Mouse (Mus musculus): ENCODE results near the gene Dock9. TPM values are rescaled to one million over a fixed set of nuclear protein-coding genes. Genes with fewer than 3 reads are reported as not detected.

Gene Dock9
- polyA plus RNA-seq, 1 experiment from 2014 or later, result 17.0 TPM

- WGBS, result 86% methylated on average over 12 of the region's 12 CpGs
- no peak overlapping the region for H3K27ac ChIP-seq
- H3K4me3 ChIP-seq (replicated peaks), result no peak overlapping the region
- no peak overlapping the region for H3K4me2 ChIP-seq (replicated peaks)
- H3K36me3 ChIP-seq, result no peaks in the 10 kb centered on the region
- H3K4me1 ChIP-seq (replicated peaks), result peaks cover 14% of the 10 kb centered on the region; the same call in 1 of the 2 replicates
- H3K9me3 ChIP-seq, result no peaks in the 10 kb centered on the region
- no peak overlapping the region for H3K9ac ChIP-seq
- ATAC-seq, result no peak
- H3K27me3 ChIP-seq (replicated peaks), result no peaks in the 10 kb centered on the region
These were observed 10.2 kb downstream of the Dock9 start for GRCm38 (mm10) chr14:121787430-121787829.

- no peaks in the 10 kb centered on the region for H3K9me3 ChIP-seq
- no peak for ATAC-seq
- H3K27me3 ChIP-seq (replicated peaks), result no peaks in the 10 kb centered on the region
- H3K4me2 ChIP-seq (replicated peaks), result no peak overlapping the region
- H3K4me3 ChIP-seq (replicated peaks), result no peak overlapping the region
- 68% methylated on average over 12 of the region's 12 CpGs for WGBS
- H3K36me3 ChIP-seq, result no peaks in the 10 kb centered on the region
- peaks cover 16% of the 10 kb centered on the region; the same call in 1 of the 2 replicates for H3K4me1 ChIP-seq (replicated peaks)
- no peak overlapping the region for H3K27ac ChIP-seq
- no peak overlapping the region for H3K9ac ChIP-seq
These were observed 10.7 kb downstream of the Dock9 start for GRCm38 (mm10) chr14:121786900-121787299.

- no peak overlapping the region for H3K4me3 ChIP-seq (replicated peaks)
- H3K9ac ChIP-seq, result no peak overlapping the region
- no peaks in the 10 kb centered on the region for H3K9me3 ChIP-seq
- peaks cover 23% of the 10 kb centered on the region for H3K4me1 ChIP-seq (replicated peaks)
- no peaks in the 10 kb centered on the region for H3K27me3 ChIP-seq (replicated peaks)
- H3K27ac ChIP-seq, result no peak overlapping the region
- H3K4me2 ChIP-seq (replicated peaks), result no peak overlapping the region
- WGBS, result 65% methylated on average over 1 of the region's 1 CpGs
- no peak for ATAC-seq
- H3K36me3 ChIP-seq, result no peaks in the 10 kb centered on the region
These were observed 12.2 kb downstream of the Dock9 start for GRCm38 (mm10) chr14:121785394-121785793.

GRCm38 (mm10) chr14:121780942-121781531 lies 16.6 kb downstream of the Dock9 start:
- Histone ChIP-seq H3K27ac (peak overlapping the region; percentile 88), H3K36me3 (no peaks in the 10 kb centered on the region), H3K4me1 (replicated peaks) (peaks cover 25% of the 10 kb centered on the region), H3K4me2 (replicated peaks) (peak overlapping the region; percentile 14; the same call in 1 of the 2 replicates), H3K4me3 (replicated peaks) (no peak overlapping the region), H3K27me3 (replicated peaks) (no peaks in the 10 kb centered on the region), H3K9me3 (no peaks in the 10 kb centered on the region), H3K9ac (peak overlapping the region; percentile 23; the same call in 1 of the 2 replicates)
- WGBS, result 25% methylated on average over 12 of the region's 12 CpGs
- ATAC-seq, result peak; percentile 78

GRCm38 (mm10) chr14:121780144-121780913 lies 17.3 kb downstream of the Dock9 start:
- peak; percentile 52 for ATAC-seq
- Histone ChIP-seq H3K4me2 (replicated peaks) (no peak overlapping the region), H3K4me1 (replicated peaks) (peaks cover 25% of the 10 kb centered on the region)

GRCm38 (mm10) chr14:121779620-121780019 lies 18.0 kb downstream of the Dock9 start:
- no peak overlapping the region for H3K4me3 ChIP-seq (replicated peaks)
- H3K27me3 ChIP-seq (replicated peaks), result no peaks in the 10 kb centered on the region
- no peak overlapping the region for H3K9ac ChIP-seq
- no peaks in the 10 kb centered on the region for H3K36me3 ChIP-seq
- no peak overlapping the region for H3K4me2 ChIP-seq (replicated peaks)
- WGBS, result 64% methylated on average over 3 of the region's 3 CpGs
- ATAC-seq, result no peak
- no peaks in the 10 kb centered on the region for H3K9me3 ChIP-seq
- H3K27ac ChIP-seq, result peak overlapping the region; percentile 42
- H3K4me1 ChIP-seq (replicated peaks), result peaks cover 25% of the 10 kb centered on the region

More at GRCm38 (mm10) chr14:121780144-121780913, 17.3 kb downstream of the Dock9 start:
- Histone ChIP-seq H3K9me3 (no peaks in the 10 kb centered on the region), H3K4me3 (replicated peaks) (no peak overlapping the region), H3K27ac (peak overlapping the region; percentile 74), H3K36me3 (no peaks in the 10 kb centered on the region), H3K9ac (no peak overlapping the region), H3K27me3 (replicated peaks) (no peaks in the 10 kb centered on the region)
- WGBS, result 34% methylated on average over 11 of the region's 11 CpGs

GRCm38 (mm10) chr14:121777279-121777831 lies 20.3 kb downstream of the Dock9 start:
- H3K4me2 ChIP-seq (replicated peaks), result no peak overlapping the region

GRCm38 (mm10) chr14:121776749-121777148 lies 20.9 kb downstream of the Dock9 start:
- WGBS, result 84% methylated on average over 4 of the region's 4 CpGs
- no peak overlapping the region for H3K9ac ChIP-seq
- H3K4me2 ChIP-seq (replicated peaks), result no peak overlapping the region
- no peak for ATAC-seq
- peak overlapping the region; percentile 44; the same call in 1 of the 2 replicates for H3K27ac ChIP-seq
- H3K9me3 ChIP-seq, result no peaks in the 10 kb centered on the region
- no peak overlapping the region for H3K4me3 ChIP-seq (replicated peaks)
- H3K4me1 ChIP-seq (replicated peaks), result peaks cover 19% of the 10 kb centered on the region
- H3K27me3 ChIP-seq (replicated peaks), result no peaks in the 10 kb centered on the region
- no peaks in the 10 kb centered on the region for H3K36me3 ChIP-seq

More at GRCm38 (mm10) chr14:121777279-121777831, 20.3 kb downstream of the Dock9 start:
- Histone ChIP-seq H3K36me3 (no peaks in the 10 kb centered on the region), H3K9ac (no peak overlapping the region), H3K9me3 (no peaks in the 10 kb centered on the region), H3K27ac (no peak overlapping the region), H3K27me3 (replicated peaks) (no peaks in the 10 kb centered on the region), H3K4me1 (replicated peaks) (peaks cover 22% of the 10 kb centered on the region), H3K4me3 (replicated peaks) (no peak overlapping the region)
- no peak for ATAC-seq
- WGBS, result 48% methylated on average over 4 of the region's 4 CpGs

GRCm38 (mm10) chr14:121762021-121762452 lies 35.6 kb downstream of the Dock9 start:
- H3K9ac ChIP-seq, result no peak overlapping the region
- H3K4me2 ChIP-seq (replicated peaks), result no peak overlapping the region
- H3K27ac ChIP-seq, result no peak overlapping the region
- WGBS, result 22% methylated on average over 11 of the region's 11 CpGs
- H3K36me3 ChIP-seq, result no peaks in the 10 kb centered on the region
- H3K27me3 ChIP-seq (replicated peaks), result no peaks in the 10 kb centered on the region
- H3K4me3 ChIP-seq (replicated peaks), result no peak overlapping the region
- ATAC-seq, result peak; percentile 72
- H3K9me3 ChIP-seq, result no peaks in the 10 kb centered on the region
- H3K4me1 ChIP-seq (replicated peaks), result peaks cover 8% of the 10 kb centered on the region; the same call in 1 of the 2 replicates

GRCm38 (mm10) chr14:121760403-121760802 lies 37.2 kb downstream of the Dock9 start:
- Histone ChIP-seq H3K4me1 (replicated peaks) (peaks cover 8% of the 10 kb centered on the region; the same call in 1 of the 2 replicates), H3K4me2 (replicated peaks) (no peak overlapping the region), H3K27ac (no peak overlapping the region), H3K36me3 (no peaks in the 10 kb centered on the region), H3K4me3 (replicated peaks) (no peak overlapping the region), H3K9me3 (no peaks in the 10 kb centered on the region), H3K9ac (no peak overlapping the region), H3K27me3 (replicated peaks) (no peaks in the 10 kb centered on the region)
- no peak for ATAC-seq
- 81% methylated on average over 5 of the region's 5 CpGs for WGBS

- no peak overlapping the region for H3K4me2 ChIP-seq (replicated peaks)
- no peak overlapping the region for H3K4me3 ChIP-seq (replicated peaks)
- H3K4me1 ChIP-seq (replicated peaks), result peaks cover 10% of the 10 kb centered on the region
- no peaks in the 10 kb centered on the region for H3K36me3 ChIP-seq
- peak overlapping the region; percentile 77 for H3K27ac ChIP-seq
- 0 out of 2 replicates have a peak overlapping the region, but pooled peaks have one; percentile 26 for H3K9ac ChIP-seq
- WGBS, result 43% methylated on average over 11 of the region's 11 CpGs
- 0 out of 2 replicates have a peak, but pooled peaks have one; percentile 9 for ATAC-seq
- no peaks in the 10 kb centered on the region for H3K27me3 ChIP-seq (replicated peaks)
- no peaks in the 10 kb centered on the region for H3K9me3 ChIP-seq
These were observed 43.5 kb downstream of the Dock9 start for GRCm38 (mm10) chr14:121754110-121754509.

Data from intestine, embryonic 15.5 days (tissue).